Mouse (Mus musculus): Measurements from ENCODE around the gene Twf2.

DNA sequence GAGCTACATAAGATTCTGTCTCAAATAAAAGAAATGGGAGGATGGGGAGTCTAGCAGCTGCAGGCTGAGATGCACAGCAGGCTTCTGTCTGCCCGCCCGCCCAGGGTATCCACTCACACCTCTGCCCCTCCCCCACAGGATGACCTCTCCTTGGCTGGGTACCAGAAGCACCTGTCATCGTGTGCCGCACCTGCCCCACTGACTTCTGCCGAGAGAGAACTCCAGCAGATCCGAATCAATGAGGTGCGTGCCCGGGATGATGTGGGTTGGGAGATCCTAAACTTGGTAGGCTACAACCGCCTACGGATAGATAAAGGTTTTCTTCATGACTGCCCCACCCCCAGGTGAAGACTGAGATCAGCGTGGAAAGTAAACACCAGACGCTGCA is 9.7 kb downstream of the Twf2 start:
- TF ChIP-seq CTCF (IDR thresholded peaks at IDR 0.05): no peak
- TF ChIP-seq EP300 (IDR thresholded peaks at IDR 0.05): no peak

All from lung, postnatal 0 days (tissue).